Mouse (Mus musculus): ENCODE data around the gene Tff3. TPM values are rescaled to one million over a fixed set of nuclear protein-coding genes. Genes with fewer than 3 reads are reported as not detected.

Tff3 gene
- polyA plus RNA-seq, 1 experiment from 2014 or later = not detected

DNA sequence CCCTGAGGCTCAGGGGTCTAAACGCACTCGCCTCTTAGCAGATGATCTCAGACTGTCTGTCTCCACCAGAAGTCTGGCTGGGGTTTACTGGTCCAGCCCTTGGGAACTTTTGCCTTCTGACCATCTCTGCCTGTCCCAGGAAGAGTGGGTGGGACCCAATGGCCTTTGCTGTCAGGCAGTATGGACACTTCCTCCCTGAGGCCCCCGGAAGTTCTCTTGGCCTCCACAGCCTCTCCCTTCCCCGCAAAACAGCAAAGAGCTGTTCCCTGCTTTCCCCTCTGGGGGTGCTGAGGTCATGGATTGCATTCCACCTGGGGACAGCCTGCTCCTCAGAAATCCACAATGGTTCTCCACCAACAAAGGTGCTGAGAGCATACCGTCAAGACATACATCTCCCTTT, 40.7 kb downstream of the Tff3 start:
- WGBS = 56% methylated on average over 5 of the region's 5 CpGs
- no peak for ATAC-seq (ENCODE audit: low read depth)
- H3K4me1 ChIP-seq (ENCODE audit: control insufficient read depth, insufficient read depth, low read length) = peaks cover 26% of the 10 kb centered on the region

GRCm38 (mm10) chr17:31086196-31086595, 43.2 kb downstream of the Tff3 start:
- no peak overlapping the region for H3K27ac ChIP-seq (ENCODE audit: low read depth, low read length)
- H3K9ac ChIP-seq (replicated peaks; ENCODE audit: low read depth, low read length) = no peak overlapping the region
- no peak overlapping the region for H3K4me3 ChIP-seq (ENCODE audit: low read depth, low read length)
- H3K4me2 ChIP-seq (ENCODE audit: low read depth, low read length) = no peak overlapping the region
- H3K4me1 ChIP-seq (ENCODE audit: control insufficient read depth, insufficient read depth, low read length) = peaks cover 23% of the 10 kb centered on the region
- WGBS = 91% methylated on average over 7 of the region's 7 CpGs
- no peak for ATAC-seq (ENCODE audit: low read depth)
- no peaks in the 10 kb centered on the region for H3K9me3 ChIP-seq (ENCODE audit: control insufficient read depth, low read length)
- no peaks in the 10 kb centered on the region for H3K27me3 ChIP-seq (ENCODE audit: control insufficient read depth, insufficient read depth, low read length)
- no peaks in the 10 kb centered on the region for H3K36me3 ChIP-seq (ENCODE audit: control insufficient read depth, insufficient read depth, low read length)

More for the DNA sequence above, 40.7 kb downstream of the Tff3 start:
- H3K27ac ChIP-seq (ENCODE audit: low read depth, low read length) = no peak overlapping the region
- H3K9me3 ChIP-seq (ENCODE audit: control insufficient read depth, low read length) = no peaks in the 10 kb centered on the region
- H3K4me2 ChIP-seq (ENCODE audit: low read depth, low read length) = no peak overlapping the region
- H3K36me3 ChIP-seq (ENCODE audit: control insufficient read depth, insufficient read depth, low read length) = no peaks in the 10 kb centered on the region
- no peaks in the 10 kb centered on the region for H3K27me3 ChIP-seq (ENCODE audit: control insufficient read depth, insufficient read depth, low read length)
- H3K4me3 ChIP-seq (ENCODE audit: low read depth, low read length) = no peak overlapping the region
- H3K9ac ChIP-seq (replicated peaks; ENCODE audit: low read depth, low read length) = no peak overlapping the region

DNA sequence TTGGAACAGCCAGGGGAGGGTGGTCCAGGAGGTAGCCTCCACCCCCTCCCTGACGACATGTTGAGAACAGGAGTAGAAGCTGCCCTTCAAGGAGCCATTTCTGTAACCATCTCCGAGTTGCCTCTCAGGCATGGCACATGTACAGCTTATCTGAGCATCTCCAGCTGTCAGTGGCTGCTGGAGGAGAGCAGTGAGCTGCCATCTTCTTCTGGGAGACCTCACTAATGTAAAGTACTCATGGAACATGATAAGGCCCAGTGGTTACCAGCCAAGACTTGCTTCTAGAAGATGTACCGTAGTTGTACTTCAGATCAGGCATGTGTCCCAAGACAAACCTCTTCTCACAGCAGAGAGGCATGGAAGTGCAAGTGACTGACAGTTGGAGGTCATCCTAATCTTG, 43.9 kb downstream of the Tff3 start:
- no peak for ATAC-seq (ENCODE audit: low read depth)
- Histone ChIP-seq H3K4me2 (ENCODE audit: low read depth, low read length) (no peak overlapping the region), H3K36me3 (ENCODE audit: control insufficient read depth, insufficient read depth, low read length) (no peaks in the 10 kb centered on the region), H3K27ac (ENCODE audit: low read depth, low read length) (no peak overlapping the region), H3K4me3 (ENCODE audit: low read depth, low read length) (no peak overlapping the region), H3K9ac (replicated peaks; ENCODE audit: low read depth, low read length) (no peak overlapping the region), H3K9me3 (ENCODE audit: control insufficient read depth, low read length) (no peaks in the 10 kb centered on the region), H3K27me3 (ENCODE audit: control insufficient read depth, insufficient read depth, low read length) (no peaks in the 10 kb centered on the region), H3K4me1 (ENCODE audit: control insufficient read depth, insufficient read depth, low read length) (peaks cover 20% of the 10 kb centered on the region)
- 80% methylated on average over 3 of the region's 3 CpGs for WGBS

- no peaks in the 10 kb centered on the region for H3K9me3 ChIP-seq (ENCODE audit: control insufficient read depth, low read length)
- H3K9ac ChIP-seq (replicated peaks; ENCODE audit: low read depth, low read length) = no peak overlapping the region
- no peak overlapping the region for H3K4me3 ChIP-seq (ENCODE audit: low read depth, low read length)
- H3K4me1 ChIP-seq (ENCODE audit: control insufficient read depth, insufficient read depth, low read length) = 0 out of 2 replicates have a peak, but pooled peaks cover 5% of the 10 kb centered on the region
- H3K27me3 ChIP-seq (ENCODE audit: control insufficient read depth, insufficient read depth, low read length) = no peaks in the 10 kb centered on the region
- no peak overlapping the region for H3K27ac ChIP-seq (ENCODE audit: low read depth, low read length)
- ATAC-seq (ENCODE audit: low read depth) = no peak
- WGBS = 91% methylated on average over 4 of the region's 4 CpGs
- H3K4me2 ChIP-seq (ENCODE audit: low read depth, low read length) = no peak overlapping the region
- H3K36me3 ChIP-seq (ENCODE audit: control insufficient read depth, insufficient read depth, low read length) = no peaks in the 10 kb centered on the region
Measured at GRCm38 (mm10) chr17:31082296-31083078, 47.0 kb downstream of the Tff3 start.

GRCm38 (mm10) chr17:31079078-31079840, 50.2 kb downstream of the Tff3 start:
- Histone ChIP-seq H3K36me3 (ENCODE audit: control insufficient read depth, insufficient read depth, low read length) (no peaks in the 10 kb centered on the region), H3K9me3 (ENCODE audit: control insufficient read depth, low read length) (no peaks in the 10 kb centered on the region), H3K4me1 (ENCODE audit: control insufficient read depth, insufficient read depth, low read length) (peaks cover 10% of the 10 kb centered on the region), H3K27me3 (ENCODE audit: control insufficient read depth, insufficient read depth, low read length) (no peaks in the 10 kb centered on the region), H3K9ac (replicated peaks; ENCODE audit: low read depth, low read length) (no peak overlapping the region), H3K4me3 (ENCODE audit: low read depth, low read length) (no peak overlapping the region), H3K4me2 (ENCODE audit: low read depth, low read length) (no peak overlapping the region), H3K27ac (ENCODE audit: low read depth, low read length) (peak overlapping the region; percentile 55)
- 58% methylated on average over 12 of the region's 12 CpGs for WGBS
- no peak; the same call in 1 of the 2 replicates for ATAC-seq (ENCODE audit: low read depth)

DNA sequence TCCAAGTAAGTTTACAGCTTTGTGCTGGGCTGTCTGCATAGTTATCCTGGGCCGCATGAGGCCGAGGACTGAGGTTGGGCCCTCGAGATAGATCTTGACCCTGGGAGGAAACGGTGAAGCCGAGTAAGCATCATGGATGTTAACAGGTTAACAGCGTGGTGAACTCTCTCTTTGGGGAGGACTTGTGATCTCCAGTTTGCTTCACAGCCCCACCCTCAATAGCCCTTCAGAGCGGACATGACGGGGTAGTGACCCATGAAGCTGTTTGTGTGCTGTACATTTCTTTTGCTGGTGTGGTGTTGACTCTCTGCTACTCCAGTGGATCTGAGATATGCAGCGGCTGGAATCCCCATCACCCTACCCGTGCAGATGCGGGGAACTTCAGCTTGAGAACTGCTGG, 50.9 kb downstream of the Tff3 start:
- H3K9ac ChIP-seq (replicated peaks; ENCODE audit: low read depth, low read length) = no peak overlapping the region
- H3K9me3 ChIP-seq (ENCODE audit: control insufficient read depth, low read length) = no peaks in the 10 kb centered on the region
- no peaks in the 10 kb centered on the region for H3K36me3 ChIP-seq (ENCODE audit: control insufficient read depth, insufficient read depth, low read length)
- ATAC-seq (ENCODE audit: low read depth) = no peak
- no peak overlapping the region for H3K4me2 ChIP-seq (ENCODE audit: low read depth, low read length)
- H3K4me1 ChIP-seq (ENCODE audit: control insufficient read depth, insufficient read depth, low read length) = peaks cover 17% of the 10 kb centered on the region
- H3K4me3 ChIP-seq (ENCODE audit: low read depth, low read length) = no peak overlapping the region
- 81% methylated on average over 11 of the region's 11 CpGs for WGBS
- peak overlapping the region; percentile 55; the same call in 1 of the 2 replicates for H3K27ac ChIP-seq (ENCODE audit: low read depth, low read length)
- no peaks in the 10 kb centered on the region for H3K27me3 ChIP-seq (ENCODE audit: control insufficient read depth, insufficient read depth, low read length)

- no peak overlapping the region for H3K9ac ChIP-seq (replicated peaks; ENCODE audit: low read depth, low read length)
- no peak overlapping the region for H3K4me2 ChIP-seq (ENCODE audit: low read depth, low read length)
- H3K27ac ChIP-seq (ENCODE audit: low read depth, low read length) = no peak overlapping the region
- no peak for ATAC-seq (ENCODE audit: low read depth)
- peaks cover 27% of the 10 kb centered on the region for H3K4me1 ChIP-seq (ENCODE audit: control insufficient read depth, insufficient read depth, low read length)
- 82% methylated on average over 5 of the region's 5 CpGs for WGBS
- H3K4me3 ChIP-seq (ENCODE audit: low read depth, low read length) = no peak overlapping the region
- H3K9me3 ChIP-seq (ENCODE audit: control insufficient read depth, low read length) = no peaks in the 10 kb centered on the region
- H3K36me3 ChIP-seq (ENCODE audit: control insufficient read depth, insufficient read depth, low read length) = no peaks in the 10 kb centered on the region
- H3K27me3 ChIP-seq (ENCODE audit: control insufficient read depth, insufficient read depth, low read length) = no peaks in the 10 kb centered on the region
Measured at GRCm38 (mm10) chr17:31077561-31077960, 51.9 kb downstream of the Tff3 start.

DNA sequence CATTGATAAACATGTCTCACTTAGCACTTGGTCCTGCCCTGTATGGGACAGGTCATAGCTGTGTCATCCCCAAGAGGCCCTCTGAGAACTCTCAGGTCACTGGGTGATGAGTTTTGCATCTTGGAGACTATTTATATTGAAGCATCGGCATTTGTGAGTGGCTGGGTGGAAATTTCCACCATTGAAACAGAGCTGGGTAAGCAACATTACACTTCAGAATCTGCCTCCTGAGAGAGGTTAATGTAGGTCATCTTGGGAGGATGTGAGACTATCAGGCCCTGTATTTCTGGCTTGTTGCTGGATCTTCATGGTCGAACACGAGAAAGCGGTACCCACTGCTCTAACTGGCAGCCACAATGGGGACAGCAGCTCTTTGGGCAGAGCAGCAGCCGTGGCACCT, 54.0 kb downstream of the Tff3 start:
- Histone ChIP-seq H3K4me2 (ENCODE audit: low read depth, low read length) (no peak overlapping the region), H3K36me3 (ENCODE audit: control insufficient read depth, insufficient read depth, low read length) (no peaks in the 10 kb centered on the region), H3K27me3 (ENCODE audit: control insufficient read depth, insufficient read depth, low read length) (no peaks in the 10 kb centered on the region), H3K9me3 (ENCODE audit: control insufficient read depth, low read length) (no peaks in the 10 kb centered on the region), H3K4me1 (ENCODE audit: control insufficient read depth, insufficient read depth, low read length) (peaks cover 34% of the 10 kb centered on the region), H3K27ac (ENCODE audit: low read depth, low read length) (no peak overlapping the region), H3K9ac (replicated peaks; ENCODE audit: low read depth, low read length) (no peak overlapping the region), H3K4me3 (ENCODE audit: low read depth, low read length) (no peak overlapping the region)
- 87% methylated on average over 5 of the region's 5 CpGs for WGBS
- ATAC-seq (ENCODE audit: low read depth) = no peak

Measured in neural tube, embryonic 14.5 days (tissue).